Mouse (Mus musculus) small intestine, adult 2 months (tissue): ENCODE measurements around the gene Tdrd1.
"Not testable (repeated sequence)": the region's sequence is repeated elsewhere in the genome, so short reads cannot be mapped to it uniquely, and the experiment has no call there.

Experiments used
- CTCF ChIP-seq: fragments of 200-500 bp; IDR thresholded peaks from 2 replicates; pipeline ENCODE4 v1.5.1; 2012; ENCODE audit warnings: low read depth, mild to moderate bottlenecking, control low read depth, inconsistent platforms, low read length, moderate library complexity, mixed read lengths; ENCODE audit not compliant: insufficient replicate concordance, insufficient read length; ENCODE audit errors: extremely low read depth
- POLR2A ChIP-seq: fragments of 200-500 bp; IDR thresholded peaks from 2 replicates; pipeline ENCODE4 v1.6.1; 2012; ENCODE audit warnings: low read depth, mild to moderate bottlenecking, control low read depth, inconsistent platforms, low read length, moderate library complexity

GRCm38 (mm10) chr19:56778532-56778931 lies 47.5 kb upstream of the Tdrd1 start:
- TF ChIP-seq CTCF, POLR2A: not testable (repeated sequence)
